Mouse (Mus musculus): ENCODE measurements at regions not wholly inside any gene's neighbourhood (a gene's known extent, or its start where the extent isn't known, plus 50 kb on each side); places are given as distances from the start of the nearest gene placed in this dataset.

DNA sequence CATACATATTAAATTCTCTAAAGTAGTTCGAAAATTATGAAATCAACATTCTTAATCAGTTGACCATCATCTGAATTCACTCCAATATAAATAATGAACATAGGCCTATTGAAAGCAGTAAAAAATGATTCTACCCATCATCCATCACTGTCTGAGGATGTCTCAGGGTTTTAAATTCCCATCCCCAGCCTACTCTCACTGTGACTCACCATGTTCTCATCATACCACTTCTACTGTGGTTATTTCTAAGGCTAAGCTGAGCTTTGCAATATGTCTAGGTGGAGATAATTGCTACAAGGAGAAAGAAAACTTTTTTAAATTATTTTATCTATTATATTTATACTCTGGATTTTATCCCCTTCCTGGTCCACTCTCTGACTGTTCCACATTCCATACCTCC, 604.0 kb upstream of the Ctnnd2 start:
- no peak overlapping the region for H3K9ac ChIP-seq
- no peaks in the 10 kb centered on the region for H3K27me3 ChIP-seq (ENCODE audit: insufficient read depth, low read length)
- H3K27ac ChIP-seq (ENCODE audit: low read depth, low read length): no peak overlapping the region
- H3K4me1 ChIP-seq (ENCODE audit: insufficient read depth): no peaks in the 10 kb centered on the region
- no peak for TF ChIP-seq CTCF (IDR thresholded peaks at IDR 0.05; ENCODE audit: low read depth)
- H3K4me2 ChIP-seq (ENCODE audit: low read depth): no peak overlapping the region
- no peaks in the 10 kb centered on the region for H3K36me3 ChIP-seq (ENCODE audit: insufficient read depth)
- ATAC-seq (no peak), DNase-seq (no peak)
- no peaks in the 10 kb centered on the region for H3K9me3 ChIP-seq (ENCODE audit: low read length)
- H3K4me3 ChIP-seq (ENCODE audit: low read depth, low read length): no peak overlapping the region
- WGBS: 93% methylated on average over 1 of the region's 1 CpGs

All from forebrain, postnatal 0 days (tissue).